Mouse (Mus musculus): ENCODE results near the gene Gspt1.

Gene Gspt1

GRCm38 (mm10) chr16:11203600-11204390 is 50.3 kb downstream of the Gspt1 start:
- CTCF ChIA-PET: interaction anchor here (0.5 kb wide), 1 partner anchor 144 kb away, joined by 3 read pairs; no protein-coding TSS in a partner anchor

GRCm38 (mm10) chr16:11202571-11203554 is 51.3 kb downstream of the Gspt1 start, which contains the start of gene Rsl1d1:
Gene Rsl1d1 (minus strand): TSS chr16:11203331.
- CTCF ChIA-PET: interaction anchor here (0.5 kb wide), 1 partner anchor 143 kb away, joined by 3 read pairs; no protein-coding TSS in a partner anchor

DNA sequence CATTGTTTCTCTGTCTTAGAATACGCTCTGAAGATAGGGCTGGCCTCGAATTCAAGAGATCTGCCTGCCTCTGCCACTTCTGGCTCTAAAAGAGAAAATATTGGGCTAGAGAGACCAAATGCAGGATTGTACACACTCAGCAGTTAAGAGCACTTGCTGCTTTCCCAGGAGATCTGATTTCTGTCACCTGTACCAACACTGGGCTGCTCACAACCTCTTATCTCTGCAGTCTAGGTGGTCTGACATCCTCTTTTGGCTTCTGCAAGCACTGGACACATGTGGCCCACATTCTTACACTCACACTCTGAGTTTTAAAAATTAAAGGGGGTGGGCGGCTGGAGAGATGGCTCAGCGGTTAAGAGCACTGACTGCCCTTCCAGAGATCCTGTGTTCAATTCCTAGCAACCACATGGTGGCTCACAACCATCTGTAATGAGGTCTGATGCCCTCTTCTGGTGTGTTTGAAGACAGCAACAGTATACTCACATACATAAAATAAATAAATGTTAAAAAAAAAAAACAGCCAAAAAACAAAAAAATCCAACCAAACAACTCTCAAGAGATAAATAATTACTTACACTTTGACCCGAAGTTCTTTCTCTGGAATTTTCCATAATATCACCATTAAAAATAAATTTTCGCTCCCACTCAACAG is 52.3 kb downstream of the Gspt1 start:
- CTCF ChIA-PET: no interaction called here

DNA sequence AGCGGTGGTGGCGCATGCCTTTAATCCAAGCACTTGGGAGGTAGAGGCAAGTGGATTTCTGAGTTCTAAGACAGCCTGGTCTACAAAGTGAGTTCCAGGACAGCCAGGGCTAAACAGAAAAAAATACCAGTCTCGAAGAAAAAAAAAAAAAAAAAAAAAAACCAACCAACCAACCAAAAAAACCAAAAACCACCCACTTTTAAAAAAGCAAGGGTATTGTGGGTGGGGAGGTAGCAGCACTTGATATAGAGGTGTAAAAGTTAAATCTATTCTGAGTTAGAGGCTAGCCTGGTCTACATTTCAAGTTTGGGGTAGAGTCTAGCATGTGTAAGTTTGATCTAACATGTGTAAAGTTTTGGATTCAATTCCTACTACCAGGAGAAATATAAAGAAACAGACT is 53.9 kb downstream of the Gspt1 start:
- CTCF ChIA-PET: no interaction called here

GRCm38 (mm10) chr16:11198467-11198866 is 55.7 kb downstream of the Gspt1 start:
- CTCF ChIA-PET: no interaction called here

- CTCF ChIA-PET: interaction anchor here (0.7 kb wide), 1 partner anchor 20 kb away, joined by 3 read pairs; no protein-coding TSS in a partner anchor
Observed at GRCm38 (mm10) chr16:11197052-11197451, 57.1 kb downstream of the Gspt1 start.

GRCm38 (mm10) chr16:11193231-11193630 is 60.9 kb downstream of the Gspt1 start:
- CTCF ChIA-PET: no interaction called here

DNA sequence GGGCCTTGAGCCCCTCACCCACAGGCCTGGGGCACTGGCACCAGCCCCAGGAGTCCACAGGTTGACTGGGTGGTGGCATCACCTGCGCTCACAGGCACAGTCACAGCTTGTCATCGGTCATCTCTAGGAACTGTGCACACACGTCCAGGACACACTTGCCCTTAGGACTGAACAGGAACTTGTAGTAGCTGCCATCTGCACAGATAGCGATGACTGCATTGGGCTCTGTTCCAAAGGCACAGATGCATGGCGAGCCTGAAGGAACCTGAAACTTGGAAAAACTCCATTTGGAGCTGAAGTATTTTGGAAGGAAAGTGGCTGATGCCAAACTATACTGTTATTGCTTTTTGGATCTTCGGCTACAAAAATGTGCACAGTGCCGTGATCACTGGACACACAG is 64.0 kb downstream of the Gspt1 start:
- CTCF ChIA-PET: no interaction called here

GRCm38 (mm10) chr16:11177404-11177803 is 76.7 kb downstream of the Gspt1 start:
- CTCF ChIA-PET: interaction anchor here (0.5 kb wide), 1 partner anchor 19 kb away, joined by 3 read pairs; no protein-coding TSS in a partner anchor

- CTCF ChIA-PET: interaction anchor here (0.5 kb wide), 1 partner anchor 20 kb away, joined by 3 read pairs; no protein-coding TSS in a partner anchor
Observed at GRCm38 (mm10) chr16:11176884-11177244, 77.3 kb downstream of the Gspt1 start.

DNA sequence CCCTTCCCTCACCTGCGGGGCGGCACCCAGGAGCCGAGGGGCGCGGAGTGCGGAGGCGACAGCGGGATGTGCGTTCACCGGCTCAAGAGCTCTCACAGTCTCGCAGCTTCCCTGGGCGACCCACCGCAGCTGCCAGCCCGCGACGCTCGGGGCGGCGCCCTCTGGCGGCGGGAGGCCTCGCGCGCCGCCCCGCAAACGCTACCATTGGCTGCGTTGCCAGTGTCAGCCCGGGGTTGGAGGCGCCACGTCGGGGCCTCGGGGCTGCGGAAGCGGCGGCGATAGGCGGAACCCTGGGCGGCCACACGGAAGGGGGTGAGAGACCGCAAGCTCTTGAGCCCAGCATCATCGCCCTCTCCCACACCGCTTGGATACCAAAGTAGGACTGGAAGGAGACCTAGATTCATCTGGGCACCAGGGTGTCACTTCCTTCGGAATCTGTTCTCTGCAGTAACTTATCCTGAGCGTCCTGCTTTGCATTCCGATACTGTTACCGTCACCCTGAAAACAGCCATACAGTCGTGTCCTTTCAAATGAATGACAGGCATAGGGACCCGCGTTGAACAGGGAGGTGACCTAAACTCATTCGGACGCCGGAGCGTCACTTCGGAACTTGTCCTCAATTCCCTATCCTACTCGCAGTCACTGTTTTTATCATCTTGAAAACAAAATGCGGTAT is 77.8 kb downstream of the Gspt1 start, which contains the start of gene Zc3h7a:
Gene Zc3h7a, minus strand, starts transcription at position 186 of the 676 bp plus-strand sequence.
- CTCF ChIA-PET: no interaction called here

GRCm38 (mm10) chr16:11175489-11176207 is 78.5 kb downstream of the Gspt1 start:
- CTCF ChIA-PET: no interaction called here

DNA sequence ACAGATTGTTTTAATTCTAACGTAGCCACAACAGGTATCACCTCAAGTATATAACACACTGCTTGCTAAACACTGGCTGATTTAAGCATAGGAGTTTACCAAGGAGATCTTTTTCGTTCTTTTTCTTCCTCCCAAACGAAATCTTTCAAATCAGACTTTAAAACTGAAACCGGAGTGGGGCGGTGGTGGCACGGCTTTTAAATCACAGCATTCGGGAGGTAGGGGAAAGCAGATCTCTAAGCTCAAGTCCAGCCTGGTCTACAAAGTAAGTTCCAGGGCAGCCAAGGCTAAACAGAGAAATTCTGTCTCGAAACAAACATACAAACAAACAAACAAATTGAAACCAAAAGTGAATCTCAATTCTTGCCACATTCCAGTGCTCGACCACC is 79.0 kb downstream of the Gspt1 start:
- CTCF ChIA-PET: interaction anchor here (1.3 kb wide), 2 partner anchors 23 to 99 kb away, joined by 3 to 4 read pairs; no protein-coding TSS in a partner anchor

- CTCF ChIA-PET: interaction anchor here (0.6 to 1.3 kb wide), 3 partner anchors 23 to 324 kb away, joined by 3 to 12 read pairs (median 4); no protein-coding TSS in a partner anchor
Observed at GRCm38 (mm10) chr16:11174671-11175081, 79.4 kb downstream of the Gspt1 start.

DNA sequence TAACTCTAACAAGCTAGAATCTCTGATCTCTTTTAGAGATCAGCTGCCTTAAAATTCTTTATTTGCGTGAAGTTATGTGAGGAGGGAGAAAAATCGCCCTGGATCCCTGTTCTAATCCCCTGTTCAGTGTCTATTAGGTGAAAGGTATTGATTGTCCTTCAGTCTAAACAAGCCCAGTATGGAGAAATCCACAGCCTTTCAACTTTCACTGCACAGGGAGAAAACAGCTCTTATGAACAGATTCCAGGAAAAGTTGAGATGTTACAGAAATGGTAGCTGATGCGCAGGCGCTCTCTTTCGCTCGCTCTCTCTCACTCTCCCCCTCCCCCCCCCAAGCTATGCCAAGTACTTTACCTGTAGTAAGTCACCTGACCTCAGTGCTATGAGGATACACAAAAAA is 82.4 kb downstream of the Gspt1 start:
- CTCF ChIA-PET: interaction anchor here (0.6 kb wide), 1 partner anchor 45 kb away, joined by 3 read pairs; no protein-coding TSS in a partner anchor
